Mouse (Mus musculus) naive thymus-derived CD4-positive, alpha-beta T cell, adult 2 months (primary cell): Measurements from ENCODE around the gene Glt1d1.

Experiments used
- DNase-seq: peaks from one replicate; pipeline ENCODE4 v3.0.0-alpha.2; 2011; ENCODE audit warnings: low read depth

Gene Glt1d1

GRCm38 (mm10) chr5:127631671-127632070 lies 391 bp upstream of the Glt1d1 start:
- no peak for DNase-seq

- no peak for DNase-seq
These were observed 1.1 kb downstream of the Glt1d1 start for GRCm38 (mm10) chr5:127633188-127633587.

- DNase-seq, result no peak
These were observed 1.6 kb downstream of the Glt1d1 start for GRCm38 (mm10) chr5:127633666-127634065.

- DNase-seq, result no peak
These were observed 5.6 kb downstream of the Glt1d1 start for GRCm38 (mm10) chr5:127637622-127638021.

DNA sequence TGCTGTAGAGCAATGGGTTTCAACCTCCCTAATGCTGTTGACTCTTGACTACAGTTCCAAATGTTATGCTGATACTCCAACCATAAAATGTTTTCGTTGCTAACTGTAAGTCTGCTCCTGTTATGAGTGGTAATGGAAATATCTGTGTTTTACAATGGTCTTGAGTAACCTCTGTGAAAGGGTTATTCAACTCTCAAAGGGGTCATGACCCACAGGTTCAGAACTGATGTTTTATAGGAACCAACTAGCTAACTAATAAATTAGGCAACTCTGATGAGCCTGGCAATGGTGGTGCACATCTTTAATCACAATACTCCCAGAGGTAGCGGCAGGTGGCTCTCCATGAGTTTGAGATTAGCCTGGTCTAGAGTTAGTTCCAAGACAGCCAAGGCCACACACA lies 6.1 kb downstream of the Glt1d1 start:
- DNase-seq, result no peak

DNA sequence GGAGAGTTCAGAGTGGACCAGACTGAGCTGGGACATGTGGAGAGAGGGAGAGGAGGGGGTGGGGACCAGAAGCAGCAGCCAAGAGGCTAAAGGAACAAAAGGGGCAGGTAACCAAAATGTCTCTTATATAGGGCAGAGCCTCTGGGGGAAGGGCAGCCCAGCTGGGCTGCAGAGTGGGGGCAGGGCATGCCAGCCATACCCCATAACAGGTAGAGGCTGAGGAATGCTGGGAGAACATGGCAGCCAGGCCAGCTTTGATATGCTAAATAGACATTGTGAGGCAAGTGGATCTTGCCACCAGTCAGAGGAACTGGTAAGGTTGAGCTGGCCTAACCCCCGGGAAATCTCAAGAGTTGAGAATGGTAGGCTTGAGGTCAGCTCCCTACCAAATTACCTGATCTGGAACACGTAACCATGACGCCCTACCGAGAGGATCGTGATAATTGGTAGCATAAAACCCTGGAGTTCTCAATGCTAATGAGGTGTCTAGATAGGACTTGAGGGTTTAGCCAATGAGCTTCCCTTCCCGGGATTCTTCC lies 7.1 kb downstream of the Glt1d1 start:
- no peak for DNase-seq

DNA sequence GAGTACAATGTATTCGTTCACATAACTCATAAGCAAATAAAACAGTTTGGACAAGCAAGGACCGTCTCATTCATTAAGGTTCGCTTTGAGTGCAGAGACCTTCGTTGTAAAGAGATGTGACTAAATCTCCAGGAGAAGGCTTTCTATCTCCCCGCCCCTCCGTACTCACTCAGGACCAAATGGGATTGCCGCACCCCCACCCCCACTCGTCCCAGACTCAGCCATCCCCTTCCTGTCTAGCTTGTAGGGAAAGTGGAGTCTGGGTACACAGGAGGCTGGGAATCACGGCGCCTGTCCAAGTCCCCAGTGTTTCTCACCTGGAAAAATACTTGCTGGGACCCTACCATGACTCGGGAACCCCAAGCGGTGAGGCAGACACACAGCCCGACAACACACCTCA lies 7.6 kb downstream of the Glt1d1 start:
- no peak for DNase-seq

DNA sequence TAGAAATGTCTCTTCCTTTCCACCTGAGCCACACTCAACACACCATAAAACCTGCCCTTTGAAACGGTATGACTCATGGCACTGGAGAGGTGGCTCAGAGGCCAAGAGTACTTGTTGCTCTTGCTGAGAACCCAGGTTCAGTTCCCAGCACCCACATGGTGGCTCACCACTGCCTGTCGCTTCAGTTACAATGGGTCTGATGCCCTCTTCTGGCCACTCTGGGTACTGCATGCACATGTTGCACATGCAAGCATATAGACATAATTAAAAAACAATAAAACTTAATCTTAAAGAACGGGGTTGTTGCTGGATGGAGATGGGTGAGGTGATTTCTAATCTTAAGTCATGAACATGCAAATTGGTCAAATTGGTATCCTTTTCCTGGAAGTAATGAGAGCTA lies 8.3 kb downstream of the Glt1d1 start:
- no peak for DNase-seq

DNA sequence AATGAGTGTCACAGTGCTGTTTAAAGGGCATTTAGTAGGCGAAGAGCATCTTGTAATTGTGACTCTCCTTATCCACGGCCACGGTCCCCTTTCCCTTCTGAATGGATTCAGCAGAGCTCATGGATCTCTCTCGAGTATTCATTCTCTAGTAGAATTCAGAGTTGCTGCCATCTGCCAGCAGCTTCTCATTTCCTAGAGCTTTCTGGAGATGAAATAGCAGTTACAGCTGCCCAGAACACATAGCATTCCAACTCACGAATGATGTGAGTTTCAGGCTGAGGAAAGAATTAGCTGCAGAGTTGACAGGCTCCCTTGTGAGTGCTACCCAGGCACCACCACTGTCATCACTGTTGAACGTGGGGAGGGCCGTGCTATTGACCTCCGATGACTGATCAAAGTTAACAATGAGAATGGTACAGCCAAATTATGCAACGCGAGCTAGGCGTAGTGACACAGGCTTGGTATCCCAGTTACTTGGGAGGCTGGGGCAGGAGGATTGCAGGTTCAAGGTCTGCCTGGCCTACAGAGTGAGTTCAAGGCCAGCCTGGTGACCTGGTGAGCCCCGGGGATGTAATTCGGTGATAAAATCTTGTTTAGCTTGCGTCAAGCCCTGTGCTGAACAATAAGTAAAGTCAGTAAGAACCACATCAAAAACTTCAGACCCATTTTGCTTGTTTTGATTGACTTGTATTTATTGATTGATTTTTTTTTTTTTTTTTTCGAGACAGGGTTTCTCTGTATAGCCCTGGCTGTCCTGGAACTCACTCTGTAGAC lies 9.3 kb downstream of the Glt1d1 start:
- no peak for DNase-seq

- DNase-seq, result no peak
These were observed 16.0 kb downstream of the Glt1d1 start for GRCm38 (mm10) chr5:127648046-127648445.

DNA sequence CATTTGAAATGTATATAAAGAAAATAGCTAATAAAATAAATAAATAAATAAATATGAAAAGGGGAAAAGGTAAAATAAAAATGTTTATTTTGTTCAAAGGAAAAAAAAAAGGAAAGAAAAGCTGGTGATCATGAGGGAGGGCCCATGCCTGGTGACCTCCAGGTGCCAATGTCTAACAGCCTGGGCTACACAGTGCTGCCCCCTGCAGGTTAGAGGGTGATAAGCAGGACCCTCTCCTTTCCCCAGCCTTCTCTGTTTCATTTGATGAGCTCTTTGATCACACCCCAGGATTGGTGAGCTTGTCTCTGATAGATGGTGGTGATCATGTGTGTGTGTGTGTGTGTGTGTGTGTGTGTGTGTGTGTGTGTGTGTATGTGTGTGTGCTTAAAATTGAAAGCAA lies 17.0 kb downstream of the Glt1d1 start:
- no peak for DNase-seq

GRCm38 (mm10) chr5:127658257-127658656 lies 26.2 kb downstream of the Glt1d1 start:
- no peak for DNase-seq

DNA sequence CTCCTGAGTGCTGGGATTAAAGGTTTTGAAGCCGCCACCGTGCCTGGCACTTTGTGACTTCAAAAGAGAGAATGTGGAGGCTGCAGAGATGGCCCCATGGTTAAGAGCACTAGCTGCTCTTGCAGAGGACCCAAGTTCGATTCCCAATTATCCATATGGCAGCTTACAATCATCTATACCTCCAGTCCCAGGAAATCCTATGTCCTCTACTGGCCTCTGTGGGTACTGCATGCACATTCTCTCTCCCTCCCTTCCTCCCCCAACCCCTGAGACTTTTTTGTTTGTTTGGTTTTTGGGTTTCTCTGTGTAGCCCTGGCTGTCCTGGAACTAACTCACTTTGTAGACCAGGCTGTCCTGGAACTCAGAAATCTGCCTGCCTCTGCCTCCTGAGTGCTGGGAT lies 27.2 kb downstream of the Glt1d1 start:
- DNase-seq, result no peak

DNA sequence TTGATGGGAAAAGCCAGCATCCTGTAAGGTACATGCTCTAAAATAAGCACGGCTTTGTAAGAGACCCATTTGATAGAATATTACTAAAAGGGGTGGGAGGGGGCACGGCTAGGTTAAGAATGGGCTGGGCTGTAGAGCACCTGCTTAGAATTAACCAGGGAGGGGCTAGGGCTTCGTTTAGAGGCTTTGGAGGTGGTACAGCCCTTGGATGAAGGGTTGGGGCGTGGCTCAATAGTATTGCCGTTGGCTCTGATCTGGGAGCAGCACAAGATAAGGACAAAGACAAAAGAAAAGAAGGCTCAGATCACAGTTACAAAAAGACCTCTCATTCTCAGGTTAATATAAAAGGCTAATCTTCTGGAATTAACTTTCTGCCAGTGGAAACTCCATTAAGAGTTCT lies 28.2 kb downstream of the Glt1d1 start:
- DNase-seq, result no peak

DNA sequence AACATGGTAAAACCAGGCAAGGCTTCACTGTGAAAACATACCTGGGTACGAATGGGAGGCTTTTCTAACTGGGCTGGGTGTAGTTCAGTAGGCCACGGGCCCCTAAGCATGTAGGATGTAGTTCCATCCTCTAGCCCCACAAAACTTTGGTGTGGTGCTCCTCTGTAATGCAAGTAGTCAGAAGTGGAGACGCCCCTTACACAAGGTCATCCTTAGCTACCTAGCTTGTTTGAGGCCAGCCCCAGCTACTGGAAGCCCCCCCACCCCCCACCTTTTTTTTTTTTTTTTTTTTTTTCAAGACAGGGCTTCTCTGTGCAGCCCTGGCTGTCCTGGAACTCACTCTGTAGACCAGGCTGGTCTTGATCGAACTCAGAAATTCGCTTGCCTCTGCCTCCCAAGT lies 28.9 kb downstream of the Glt1d1 start:
- DNase-seq, result no peak

- DNase-seq, result no peak
These were observed 41.9 kb downstream of the Glt1d1 start for GRCm38 (mm10) chr5:127673913-127674312.

GRCm38 (mm10) chr5:127677561-127677960 lies 45.5 kb downstream of the Glt1d1 start:
- no peak for DNase-seq

DNA sequence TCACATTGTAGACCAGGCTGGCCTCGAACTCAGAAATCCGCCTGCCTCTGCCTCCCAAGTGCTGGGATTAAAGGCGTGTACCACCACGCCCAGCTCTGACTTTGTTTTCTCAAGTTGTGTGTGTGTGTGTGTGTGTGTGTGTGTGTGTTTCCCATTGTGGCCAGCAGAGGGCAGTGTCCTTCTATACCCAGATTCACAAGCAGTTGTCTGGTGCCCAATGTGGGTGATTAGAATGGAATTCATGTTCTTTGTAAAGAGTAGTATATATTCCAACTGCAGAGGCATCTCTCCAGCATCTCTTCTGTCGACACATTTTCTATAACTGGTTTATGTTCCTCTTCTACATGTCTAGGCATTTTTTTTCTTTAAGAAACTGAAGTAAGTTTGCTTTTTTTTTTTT lies 46.4 kb downstream of the Glt1d1 start:
- no peak for DNase-seq

DNA sequence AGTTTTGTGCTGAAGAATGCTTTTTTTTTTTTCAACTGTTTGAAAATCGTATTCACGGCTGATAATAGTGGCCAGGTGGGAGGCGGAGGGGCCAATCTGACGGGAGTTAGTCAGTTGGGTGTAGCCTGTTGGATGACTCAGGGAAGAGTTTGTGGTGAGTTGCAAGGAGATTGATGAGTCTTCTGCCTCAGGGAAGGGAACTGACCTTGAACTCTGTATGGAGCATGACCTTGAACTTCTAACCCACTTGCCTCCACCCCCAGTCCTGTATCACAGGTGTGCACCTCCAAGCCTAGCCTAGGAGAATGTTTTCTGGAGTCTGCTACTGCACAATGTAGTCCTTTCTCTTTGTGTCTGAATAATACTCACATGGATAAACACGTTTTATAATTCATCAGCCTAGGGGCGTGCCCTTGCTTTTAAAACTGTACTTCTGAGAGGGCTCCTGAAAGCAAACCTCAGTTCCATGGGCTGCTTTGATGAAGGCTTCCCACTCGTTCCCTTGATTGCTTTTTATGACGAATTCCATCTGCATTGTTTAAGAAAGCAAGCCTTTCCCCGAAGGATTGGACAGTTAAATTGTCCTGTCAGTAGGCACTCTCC lies 56.6 kb downstream of the Glt1d1 start:
- DNase-seq, result no peak

DNA sequence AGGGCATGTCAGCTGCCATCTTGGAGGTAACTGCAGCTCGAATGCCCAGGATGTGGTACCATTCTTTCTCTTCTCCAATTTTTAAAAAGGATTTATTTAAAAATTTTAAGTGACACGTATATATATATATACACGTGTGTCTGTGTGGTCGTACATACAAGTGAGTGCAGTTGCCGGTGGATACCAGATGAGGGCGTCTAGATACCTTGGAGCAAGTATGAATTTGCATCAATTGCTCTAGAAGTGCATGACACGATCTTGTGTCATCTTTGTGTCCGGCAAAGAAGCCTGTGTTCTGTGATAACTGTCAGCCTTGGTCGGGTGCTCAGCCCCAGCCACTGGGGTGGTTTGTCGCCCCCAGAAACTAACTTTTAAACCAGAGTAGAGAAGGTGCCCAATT lies 59.0 kb downstream of the Glt1d1 start:
- no peak for DNase-seq

DNA sequence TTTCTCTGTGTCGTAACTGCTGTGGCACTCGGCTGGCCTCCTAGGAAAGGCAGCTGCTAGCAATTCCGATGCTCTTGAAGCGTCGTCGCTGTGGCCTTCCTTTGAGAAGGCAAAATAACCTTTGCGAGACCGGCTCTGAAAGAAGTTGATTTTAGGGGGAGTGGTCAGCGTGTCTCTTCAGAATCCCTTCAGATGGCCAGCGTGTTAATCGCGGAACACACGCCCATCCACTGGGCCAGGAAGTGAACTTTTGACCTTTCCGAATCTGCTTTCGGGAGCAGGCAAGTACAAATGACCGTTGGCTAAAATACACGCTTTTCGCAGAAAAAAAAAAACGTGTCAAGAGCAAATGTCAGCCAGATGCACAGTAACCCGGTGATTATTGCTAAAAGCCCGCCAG lies 59.5 kb downstream of the Glt1d1 start:
- no peak for DNase-seq

DNA sequence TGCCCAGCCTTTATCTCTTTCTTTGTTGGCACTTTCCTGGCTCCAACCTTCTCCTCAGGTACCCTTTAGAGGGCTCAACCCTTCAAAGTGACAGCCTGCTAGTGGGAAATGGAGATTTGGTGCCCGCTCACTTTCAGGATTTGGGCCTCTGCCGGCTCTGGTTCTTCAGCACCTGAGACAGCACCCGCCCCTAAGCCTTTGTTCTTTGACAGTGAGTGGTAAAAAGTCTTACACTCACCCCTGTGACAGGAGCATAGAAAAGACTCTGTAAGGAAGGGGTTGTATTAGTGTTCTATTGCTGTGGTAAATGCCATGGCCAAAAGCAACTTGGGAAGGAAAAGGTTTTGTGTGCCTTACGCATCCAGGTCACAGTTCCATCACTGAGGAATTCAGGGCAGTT lies 63.8 kb downstream of the Glt1d1 start:
- DNase-seq, result no peak

DNA sequence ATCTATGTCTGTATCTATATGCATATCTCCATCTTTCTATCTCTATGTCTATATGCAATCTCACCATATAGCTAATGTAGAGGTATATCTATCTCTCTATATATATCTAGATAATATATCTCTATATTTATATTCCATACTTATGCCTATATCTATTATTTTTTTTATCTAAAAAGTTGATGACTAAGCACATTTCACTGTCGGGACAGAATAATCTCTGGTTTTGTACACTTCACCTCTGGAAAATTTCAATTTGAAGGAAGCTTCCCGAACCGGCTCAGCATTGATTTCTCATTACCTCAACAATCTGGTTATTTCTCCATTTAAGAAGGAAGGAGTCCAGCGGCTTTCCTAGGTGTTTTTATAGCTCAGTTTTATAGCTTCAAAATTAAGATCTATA lies 64.5 kb downstream of the Glt1d1 start:
- no peak for DNase-seq

DNA sequence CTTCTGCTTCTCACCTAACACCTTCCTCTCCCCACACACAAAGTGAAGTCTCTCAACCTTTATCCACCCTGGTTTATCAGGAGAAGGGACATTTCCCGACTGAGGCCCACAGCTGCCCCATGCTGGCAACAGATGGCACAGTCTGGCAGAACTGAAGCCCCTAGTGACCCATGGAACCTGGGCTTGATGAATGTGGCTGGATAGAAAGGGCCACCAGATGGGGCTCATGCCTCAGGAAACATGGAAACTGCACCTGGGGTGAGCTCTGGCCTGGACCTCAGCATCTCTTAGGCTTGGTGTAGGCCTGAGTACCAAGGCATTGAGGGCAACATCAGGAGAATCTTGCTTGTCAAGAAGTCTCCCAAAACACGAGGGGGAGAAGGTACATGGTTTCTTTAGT lies 66.5 kb downstream of the Glt1d1 start:
- no peak for DNase-seq
